Mouse (Mus musculus) lung, adult 2 months (tissue): ENCODE results near the gene Homer3.

Source experiments
- CTCF ChIP-seq: fragments of 200-500 bp; IDR thresholded peaks from 2 replicates; pipeline ENCODE4 v1.5.1; 2011; ENCODE audit warnings: mild to moderate bottlenecking, low read length, control low read depth; ENCODE audit not compliant: insufficient read depth
- POLR2A ChIP-seq: fragments of 200-500 bp; IDR thresholded peaks from 2 replicates; pipeline ENCODE4 v1.6.1; 2011; ENCODE audit warnings: low read depth, mild to moderate bottlenecking, control low read depth, low read length, borderline replicate concordance; ENCODE audit errors: extremely low read depth

DNA sequence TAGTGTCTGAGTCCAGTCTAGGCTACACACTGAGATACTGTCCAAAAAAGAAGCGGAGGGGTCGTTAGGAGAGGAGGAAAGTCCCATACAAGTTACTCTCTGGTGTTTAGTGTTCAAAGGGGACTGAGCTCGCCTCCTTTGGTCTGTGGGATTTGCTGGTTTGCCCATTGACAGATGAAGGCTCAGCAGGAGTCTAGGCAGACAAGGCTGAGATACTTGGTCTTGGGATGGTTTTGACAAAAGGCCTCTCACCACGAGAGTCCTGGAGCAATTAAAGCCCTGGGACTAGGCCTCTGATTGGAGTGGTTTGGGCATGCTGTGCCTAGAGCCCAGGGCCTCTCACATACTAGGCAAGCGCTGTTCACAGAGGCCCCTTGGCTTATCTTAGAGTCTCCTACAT is 14.3 kb upstream of the Homer3 start:
- TF ChIP-seq POLR2A (no peak), CTCF (no peak)
